Mouse (Mus musculus): ENCODE measurements around the gene Lce1c. TPM values are rescaled to one million over a fixed set of nuclear protein-coding genes. Genes with fewer than 3 reads are reported as not detected.

The Lce1c gene
- total and polyA plus RNA-seq, 3 experiments, result not detected

- H3K79me2 ChIP-seq (replicated peaks; ENCODE audit: control insufficient read depth, extremely low read depth, insufficient read depth, poor library complexity, severe bottlenecking), result no peaks in the 10 kb centered on the region
- H3K27me3 ChIP-seq (replicated peaks), result no peaks in the 10 kb centered on the region
- in situ Hi-C loops (cut with MboI; ENCODE audit: low pct_ligation_motif_present, low pct_unique_long_range_greater_than_20kb, low sequenced_read_pairs), result no loop called here
- no peak within 1 kb of the TSS for H3K4me3 ChIP-seq (replicated peaks in 1 of 3; ENCODE audit: low read depth in 2 of 3, low read length in 2 of 3, poor library complexity in 1 of 3)
- DNase-seq (ENCODE audit: extremely low read depth), result no peak
- H3K27ac ChIP-seq (ENCODE audit: insufficient read depth, low read depth), result no peak within 1 kb of the TSS
- no peak within 1 kb of the TSS for H3K9ac ChIP-seq (ENCODE audit: insufficient read depth, low read depth)
- dilution Hi-C loops (cut with MboI; ENCODE audit: extremely low pct_ligation_motif_present, extremely low pct_unique_long_range_greater_than_20kb, low sequenced_read_pairs), result no loop called here
- H3K36me3 ChIP-seq (replicated peaks in 1 of 2; ENCODE audit: control insufficient read depth in 1 of 2, insufficient read depth in 1 of 2, low read length in 1 of 2), result no peaks in the 10 kb centered on the region
- no peak for TF ChIP-seq JUN (IDR thresholded peaks at IDR 0.05; ENCODE audit: insufficient read depth, low read depth, low read length)
- no peak for TF ChIP-seq USF2 (conservative IDR thresholded peaks at IDR 0.05; ENCODE audit: low read depth, low read length)
- no peak for TF ChIP-seq HCFC1 (IDR thresholded peaks at IDR 0.05; ENCODE audit: low read depth, low read length)
- TF ChIP-seq ZMIZ1 (IDR thresholded peaks at IDR 0.05; ENCODE audit: low read depth, low read length), result no peak
- no peak for TF ChIP-seq RCOR1 (conservative IDR thresholded peaks at IDR 0.05; ENCODE audit: low read depth, low read length)
- TF ChIP-seq JUND (conservative IDR thresholded peaks at IDR 0.05; ENCODE audit: low read depth, low read length), result no peak
- no peak for TF ChIP-seq NRF1 (IDR thresholded peaks at IDR 0.05; ENCODE audit: low read depth, low read length)
- TF ChIP-seq MAX (IDR thresholded peaks at IDR 0.05; ENCODE audit: low read length), result no peak
- TF ChIP-seq GABPA (IDR thresholded peaks at IDR 0.05; ENCODE audit: insufficient replicate concordance, low read depth, low read length), result no peak
- TF ChIP-seq CHD2 (IDR thresholded peaks at IDR 0.05; ENCODE audit: low read length), result no peak
- no peak for TF ChIP-seq KAT2A (IDR thresholded peaks at IDR 0.05; ENCODE audit: insufficient replicate concordance, low read length)
- TF ChIP-seq MEF2A (IDR thresholded peaks at IDR 0.05; ENCODE audit: borderline replicate concordance, low read depth, low read length), result no peak
- TF ChIP-seq ZKSCAN1 (IDR thresholded peaks at IDR 0.05; ENCODE audit: borderline replicate concordance, low read depth, low read length), result no peak
- no peak for TF ChIP-seq TCF12 (IDR thresholded peaks at IDR 0.05; ENCODE audit: low read depth, low read length)
- no peak for TF ChIP-seq MAFK (IDR thresholded peaks at IDR 0.05; ENCODE audit: insufficient replicate concordance, low read length)
- no peaks in the 10 kb centered on the region for H3K9me3 ChIP-seq (replicated peaks; ENCODE audit: low read length)
- H3K4me1 ChIP-seq (ENCODE audit: control insufficient read depth in 1 of 2, insufficient read depth in 2 of 2), result no peaks in the 10 kb centered on the region
- no peak within 1 kb of the TSS for H3K4me2 ChIP-seq (ENCODE audit: insufficient read depth, low read depth, poor library complexity, severe bottlenecking)
Observed at GRCm38 (mm10) chr3:92648207-92648606, 30.8 kb upstream of the Lce1c start, which contains the start of gene Lce1a1. Lce1a1 (minus strand) TSS chr3:92648307.

GRCm38 (mm10) chr3:92656826-92657225 is 22.2 kb upstream of the Lce1c start, which contains the start of gene Lce1b:
Lce1b (minus strand) TSS chr3:92656926.
- Histone ChIP-seq H3K4me3 (replicated peaks in 1 of 3; ENCODE audit: low read depth in 2 of 3, low read length in 2 of 3, poor library complexity in 1 of 3) (no peak within 1 kb of the TSS), H3K9ac (ENCODE audit: insufficient read depth, low read depth) (no peak within 1 kb of the TSS), H3K36me3 (replicated peaks in 1 of 2; ENCODE audit: control insufficient read depth in 1 of 2, insufficient read depth in 1 of 2, low read length in 1 of 2) (no peaks in the 10 kb centered on the region), H3K27me3 (replicated peaks) (no peaks in the 10 kb centered on the region), H3K9me3 (replicated peaks; ENCODE audit: low read length) (no peaks in the 10 kb centered on the region), H3K79me2 (replicated peaks; ENCODE audit: control insufficient read depth, extremely low read depth, insufficient read depth, poor library complexity, severe bottlenecking) (no peaks in the 10 kb centered on the region), H3K4me2 (ENCODE audit: insufficient read depth, low read depth, poor library complexity, severe bottlenecking) (no peak within 1 kb of the TSS), H3K27ac (ENCODE audit: insufficient read depth, low read depth) (no peak within 1 kb of the TSS), H3K4me1 (ENCODE audit: control insufficient read depth in 1 of 2, insufficient read depth in 2 of 2) (no peaks in the 10 kb centered on the region)
- no peak for TF ChIP-seq MAZ (IDR thresholded peaks at IDR 0.05; ENCODE audit: low read depth, low read length)
- no peak for TF ChIP-seq USF1 (IDR thresholded peaks at IDR 0.05; ENCODE audit: low read depth, low read length)
- TF ChIP-seq USF2 (conservative IDR thresholded peaks at IDR 0.05; ENCODE audit: low read depth, low read length), result no peak
- no peak for TF ChIP-seq TCF12 (IDR thresholded peaks at IDR 0.05; ENCODE audit: low read depth, low read length)
- no peak for TF ChIP-seq NELFE (IDR thresholded peaks at IDR 0.05; ENCODE audit: low read depth, low read length)
- no peak for TF ChIP-seq MXI1 (IDR thresholded peaks at IDR 0.05; ENCODE audit: low read depth, low read length)
- TF ChIP-seq CHD1 (IDR thresholded peaks at IDR 0.05; ENCODE audit: low read depth, low read length), result no peak
- no peak for TF ChIP-seq ZMIZ1 (IDR thresholded peaks at IDR 0.05; ENCODE audit: low read depth, low read length)
- TF ChIP-seq SMC3 (IDR thresholded peaks at IDR 0.05; ENCODE audit: low read depth, low read length), result no peak
- no peak for TF ChIP-seq CTCF (conservative IDR thresholded peaks at IDR 0.05 in 1 of 2, IDR thresholded peaks at IDR 0.05 in 1 of 2; ENCODE audit: low read depth in 2 of 2, low read length in 2 of 2)
- no peak for TF ChIP-seq MEF2A (IDR thresholded peaks at IDR 0.05; ENCODE audit: borderline replicate concordance, low read depth, low read length)
- no peak for TF ChIP-seq ZNF384 (IDR thresholded peaks at IDR 0.05; ENCODE audit: low read depth, low read length)
- no peak for TF ChIP-seq HCFC1 (IDR thresholded peaks at IDR 0.05; ENCODE audit: low read depth, low read length)
- no peak for TF ChIP-seq CHD2 (IDR thresholded peaks at IDR 0.05; ENCODE audit: low read length)
- TF ChIP-seq BHLHE40 (IDR thresholded peaks at IDR 0.05; ENCODE audit: low read depth, low read length), result no peak
- TF ChIP-seq MAX (IDR thresholded peaks at IDR 0.05; ENCODE audit: low read length), result no peak
- TF ChIP-seq GABPA (IDR thresholded peaks at IDR 0.05; ENCODE audit: insufficient replicate concordance, low read depth, low read length), result no peak
- TF ChIP-seq JUN (IDR thresholded peaks at IDR 0.05; ENCODE audit: insufficient read depth, low read depth, low read length), result no peak
- no peak for DNase-seq (ENCODE audit: extremely low read depth)
- dilution Hi-C loops (cut with MboI; ENCODE audit: extremely low pct_ligation_motif_present, extremely low pct_unique_long_range_greater_than_20kb, low sequenced_read_pairs) (no loop called here), in situ Hi-C loops (cut with MboI; ENCODE audit: low pct_ligation_motif_present, low pct_unique_long_range_greater_than_20kb, low sequenced_read_pairs) (no loop called here)
